Mouse (Mus musculus) liver, embryonic 15.5 days (tissue): Measurements from ENCODE around the gene Pde2a. TPM values are rescaled to one million over a fixed set of nuclear protein-coding genes. Genes with fewer than 3 reads are reported as not detected.

Source experiments
- ATAC-seq: fragments of 200-750 bp; cut with Nextera tagmentation; 2 replicates; pipeline ENCODE4 v1.8.0; 2017; ENCODE audit warnings: moderate number of reproducible peaks, mild to moderate bottlenecking, moderate library complexity; ENCODE audit not compliant: insufficient read depth
- H3K27ac ChIP-seq: fragments of 300-500 bp; sonication (generic); replicated peaks from 2 replicates; pipeline ENCODE4 v1.5.1; 2015; ENCODE audit warnings: mild to moderate bottlenecking, inconsistent platforms
- H3K27me3 ChIP-seq: fragments of 300-500 bp; sonication (generic); 2 replicates; pipeline ENCODE4 v1.6.1; 2015; ENCODE audit warnings: mild to moderate bottlenecking, inconsistent platforms
- H3K36me3 ChIP-seq: fragments of 300-500 bp; sonication (generic); replicated peaks from 2 replicates; pipeline ENCODE4 v1.6.1; 2015; ENCODE audit warnings: moderate library complexity, mild to moderate bottlenecking, inconsistent platforms
- H3K4me1 ChIP-seq: fragments of 300-500 bp; sonication (generic); replicated peaks from 2 replicates; pipeline ENCODE4 v1.6.1; 2015; ENCODE audit warnings: inconsistent platforms
- H3K4me2 ChIP-seq: fragments of 300-500 bp; sonication (generic); 2 replicates; pipeline ENCODE4 v1.6.1; 2015; ENCODE audit warnings: moderate library complexity, mild to moderate bottlenecking, inconsistent platforms
- H3K4me3 ChIP-seq: fragments of 300-500 bp; sonication (generic); replicated peaks from 2 replicates; pipeline ENCODE4 v1.5.1; 2015; ENCODE audit warnings: mild to moderate bottlenecking, inconsistent platforms
- H3K9ac ChIP-seq: fragments of 300-500 bp; sonication (generic); 2 replicates; pipeline ENCODE4 v1.6.1; 2015; ENCODE audit warnings: moderate library complexity, mild to moderate bottlenecking, inconsistent platforms
- H3K9me3 ChIP-seq: fragments of 300-500 bp; sonication (generic); replicated peaks from 2 replicates; pipeline ENCODE4 v1.6.1; 2016; ENCODE audit warnings: inconsistent platforms
- WGBS: fragments of 180-500 bp; shearing (Covaris S2); methylation state at CpG from one replicate; pipeline ENCODE4 v1.1.7; 2015; ENCODE audit warnings: mixed read lengths; ENCODE audit not compliant: insufficient replicate concordance; 5-methylcytosine and 5-hydroxymethylcytosine counted together
- polyA plus RNA-seq: library from polyadenylated mRNA; unstranded; fragments of >200 nt; fragmentation: Nextera tagmentation; extraction: Ambion mirVana; gene quantifications from 2 replicates; pipeline ENCODE4 v1.2.1, GENCODE M21; 2015

The Pde2a gene
- polyA plus RNA-seq, result 12.0 and 13.9 TPM in 2 replicates

DNA sequence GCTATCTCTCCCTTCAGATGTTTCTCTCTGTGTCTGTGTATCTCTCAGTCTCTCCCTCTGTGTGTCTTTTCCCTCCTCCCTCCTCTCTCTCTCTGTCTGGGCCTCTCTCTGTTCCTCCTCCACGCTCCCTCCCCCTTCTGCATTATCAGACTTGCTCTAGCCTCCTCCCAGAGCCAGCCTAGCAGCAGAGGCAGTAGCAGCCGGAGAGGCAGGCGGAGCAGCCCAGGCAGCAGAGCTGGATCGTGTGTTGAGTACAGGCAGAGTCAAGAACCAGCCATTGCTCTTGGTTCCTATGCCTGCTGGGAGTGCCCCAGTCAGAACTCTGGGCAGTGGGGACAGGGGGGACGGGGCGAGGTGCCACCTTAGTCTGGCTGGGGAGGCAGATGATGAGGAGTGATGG is at the start of gene Pde2a:
Gene Pde2a (plus strand): TSS at position 163 of the 400 bp plus-strand sequence.
- H3K4me1 ChIP-seq, result peaks cover 16% of the 10 kb centered on the region
- H3K9ac ChIP-seq, result no peak within 1 kb of the TSS
- no peaks in the 10 kb centered on the region for H3K9me3 ChIP-seq
- H3K27me3 ChIP-seq, result peaks cover 43% of the 10 kb centered on the region
- H3K4me3 ChIP-seq, result no peak within 1 kb of the TSS
- ATAC-seq, result peak; percentile 52; the same call in 1 of the 2 replicates
- WGBS, result 13% methylated on average over 6 of the region's 6 CpGs
- H3K27ac ChIP-seq, result no peak within 1 kb of the TSS
- no peaks in the 10 kb centered on the region for H3K36me3 ChIP-seq
- peak within 1 kb of the TSS; percentile 36 for H3K4me2 ChIP-seq

DNA sequence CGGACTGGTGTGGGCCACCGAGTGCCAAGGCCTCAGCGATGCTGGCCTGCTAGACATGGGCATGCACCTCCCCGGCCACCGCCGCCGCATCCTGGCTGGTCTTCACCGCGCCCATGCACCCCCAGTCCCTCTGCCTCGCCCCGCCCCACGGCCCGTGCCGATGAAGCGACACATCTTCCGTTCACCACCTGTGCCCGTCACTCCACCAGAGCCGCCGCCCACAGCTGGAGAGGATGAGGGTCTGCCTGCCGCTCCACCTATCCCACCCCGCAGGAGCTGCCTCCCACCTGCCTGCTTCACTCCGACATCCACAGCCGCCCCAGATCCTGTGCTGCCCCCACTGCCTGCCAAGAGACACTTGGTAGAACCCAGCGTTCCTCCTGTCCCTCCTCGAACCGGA is 48.4 kb upstream of the Pde2a start:
- H3K4me3 ChIP-seq, result no peak overlapping the region
- H3K27me3 ChIP-seq, result no peaks in the 10 kb centered on the region
- H3K4me2 ChIP-seq, result no peak overlapping the region
- 85% methylated on average over 26 of the region's 26 CpGs for WGBS
- no peak overlapping the region for H3K9ac ChIP-seq
- H3K4me1 ChIP-seq, result peaks cover 23% of the 10 kb centered on the region
- H3K27ac ChIP-seq, result no peak overlapping the region
- H3K9me3 ChIP-seq, result no peaks in the 10 kb centered on the region
- no peak for ATAC-seq
- peaks cover 33% of the 10 kb centered on the region; the same call in 1 of the 2 replicates for H3K36me3 ChIP-seq

DNA sequence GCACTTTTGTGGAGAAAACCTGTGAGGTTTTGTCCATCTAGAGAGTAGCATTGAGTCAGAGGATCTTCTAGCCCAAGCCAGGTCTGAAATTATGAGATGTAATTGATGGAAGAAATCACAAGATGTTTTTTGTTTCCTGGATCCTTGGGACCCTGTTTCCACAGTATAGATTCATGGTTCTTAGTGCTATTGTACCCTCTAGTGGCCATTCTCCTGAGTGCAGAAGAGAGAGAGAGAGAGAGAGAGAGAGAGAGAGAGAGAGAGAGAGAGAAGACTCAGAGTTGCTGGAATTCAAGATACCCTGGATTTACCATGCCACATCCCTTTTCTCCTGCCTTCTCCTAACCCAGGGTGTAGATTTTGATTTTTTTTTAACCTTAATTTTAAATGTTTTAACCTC is 47.3 kb upstream of the Pde2a start:
- Histone ChIP-seq H3K9ac (no peak overlapping the region), H3K4me1 (peaks cover 23% of the 10 kb centered on the region), H3K27me3 (no peaks in the 10 kb centered on the region), H3K27ac (no peak overlapping the region), H3K9me3 (no peaks in the 10 kb centered on the region), H3K36me3 (peaks cover 33% of the 10 kb centered on the region; the same call in 1 of the 2 replicates), H3K4me3 (no peak overlapping the region), H3K4me2 (no peak overlapping the region)
- ATAC-seq, result no peak

DNA sequence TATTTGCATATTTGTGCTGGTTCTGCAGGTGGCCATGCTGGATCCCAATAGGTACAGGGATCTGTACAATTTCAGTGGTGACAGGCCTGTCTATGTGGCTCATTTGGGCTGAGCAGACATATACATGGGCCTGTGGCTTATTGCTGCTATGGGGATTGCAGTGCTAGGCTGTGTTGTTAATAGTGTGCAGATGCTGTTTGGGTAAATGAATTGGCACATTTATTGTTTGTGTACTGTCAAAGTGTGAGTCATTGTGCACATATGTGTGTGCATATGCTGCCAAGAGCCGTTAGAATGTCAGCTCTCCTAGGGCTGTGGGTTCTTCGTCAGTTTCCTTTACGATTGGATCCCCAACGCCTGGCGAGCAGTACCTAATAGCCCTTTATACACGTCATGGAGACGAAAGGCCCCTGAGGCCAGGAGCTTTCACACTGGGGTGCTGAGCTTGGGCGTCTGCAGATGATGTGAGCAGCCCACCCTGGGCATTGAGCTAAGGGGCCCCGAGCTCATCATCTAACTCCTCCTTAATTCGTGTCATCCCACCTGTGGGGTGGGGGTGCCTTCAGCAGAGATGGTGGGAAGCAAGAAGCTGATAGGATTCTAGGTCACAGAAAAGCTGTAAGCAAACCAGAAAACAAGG is 44.7 kb upstream of the Pde2a start:
- H3K27me3 ChIP-seq, result no peaks in the 10 kb centered on the region
- no peak overlapping the region for H3K4me2 ChIP-seq
- peaks cover 21% of the 10 kb centered on the region; the same call in 1 of the 2 replicates for H3K36me3 ChIP-seq
- H3K4me1 ChIP-seq, result peaks cover 33% of the 10 kb centered on the region
- no peak overlapping the region for H3K4me3 ChIP-seq
- no peak for ATAC-seq
- H3K9ac ChIP-seq, result no peak overlapping the region
- H3K27ac ChIP-seq, result no peak overlapping the region
- no peaks in the 10 kb centered on the region for H3K9me3 ChIP-seq
- WGBS, result 75% methylated on average over 10 of the region's 10 CpGs

DNA sequence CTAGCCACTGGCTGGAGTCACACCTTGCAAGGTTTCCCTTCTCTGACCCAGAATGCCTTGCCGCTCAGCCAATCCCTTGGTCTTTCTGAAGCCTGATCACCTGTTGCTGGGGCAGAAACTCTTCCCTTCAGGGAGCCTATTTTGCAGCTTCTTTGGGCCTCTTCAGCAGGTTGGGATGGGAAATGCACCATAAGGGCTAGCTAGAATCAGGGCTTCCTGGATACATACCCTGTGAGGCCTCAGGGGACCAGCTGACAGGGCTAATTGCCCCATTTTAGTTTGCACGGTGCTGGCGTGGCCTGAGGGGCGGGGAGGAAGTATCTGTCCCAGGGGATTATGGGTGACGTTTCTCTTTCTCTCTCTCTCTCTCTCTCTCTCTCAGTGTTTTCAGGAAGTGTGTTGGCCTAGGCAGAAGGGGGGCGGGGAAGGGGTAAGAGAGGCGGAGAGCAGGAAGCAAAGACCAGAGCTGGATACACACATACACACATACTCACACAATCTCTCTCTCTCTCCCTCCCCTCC is 43.7 kb upstream of the Pde2a start:
- Histone ChIP-seq H3K9ac (no peak overlapping the region), H3K27ac (peak overlapping the region; percentile 61), H3K27me3 (no peaks in the 10 kb centered on the region), H3K36me3 (peaks cover 21% of the 10 kb centered on the region; the same call in 1 of the 2 replicates), H3K9me3 (no peaks in the 10 kb centered on the region), H3K4me3 (peak overlapping the region; percentile 29), H3K4me1 (peaks cover 42% of the 10 kb centered on the region), H3K4me2 (peak overlapping the region; percentile 56)
- ATAC-seq, result peak; percentile 62
- WGBS, result 15% methylated on average over 7 of the region's 7 CpGs

DNA sequence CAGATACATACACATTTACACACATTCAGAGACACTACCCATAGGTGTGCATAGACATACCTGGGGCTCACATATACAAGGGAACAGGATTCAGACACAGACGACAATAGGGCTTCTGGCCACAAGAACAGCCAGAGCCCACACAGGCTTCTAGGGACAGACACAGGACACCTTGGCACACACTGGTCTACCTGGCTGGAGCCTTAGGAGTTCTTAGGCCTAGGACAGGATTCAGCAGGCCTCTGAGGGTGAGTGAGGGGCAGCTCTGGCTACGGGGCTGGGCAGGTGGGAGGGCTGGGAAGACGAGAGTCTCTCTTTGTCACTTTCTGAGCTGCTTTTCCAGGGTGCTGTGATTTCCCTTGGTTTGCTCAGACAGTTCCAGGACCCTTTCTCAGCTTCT is 43.2 kb upstream of the Pde2a start:
- Histone ChIP-seq H3K27ac (peak overlapping the region; percentile 61), H3K9me3 (no peaks in the 10 kb centered on the region), H3K4me3 (peak overlapping the region; percentile 24), H3K4me2 (peak overlapping the region; percentile 56), H3K36me3 (peaks cover 18% of the 10 kb centered on the region; the same call in 1 of the 2 replicates), H3K9ac (no peak overlapping the region), H3K27me3 (no peaks in the 10 kb centered on the region), H3K4me1 (peaks cover 43% of the 10 kb centered on the region)
- WGBS, result 53% methylated on average over 3 of the region's 3 CpGs
- ATAC-seq, result no peak

DNA sequence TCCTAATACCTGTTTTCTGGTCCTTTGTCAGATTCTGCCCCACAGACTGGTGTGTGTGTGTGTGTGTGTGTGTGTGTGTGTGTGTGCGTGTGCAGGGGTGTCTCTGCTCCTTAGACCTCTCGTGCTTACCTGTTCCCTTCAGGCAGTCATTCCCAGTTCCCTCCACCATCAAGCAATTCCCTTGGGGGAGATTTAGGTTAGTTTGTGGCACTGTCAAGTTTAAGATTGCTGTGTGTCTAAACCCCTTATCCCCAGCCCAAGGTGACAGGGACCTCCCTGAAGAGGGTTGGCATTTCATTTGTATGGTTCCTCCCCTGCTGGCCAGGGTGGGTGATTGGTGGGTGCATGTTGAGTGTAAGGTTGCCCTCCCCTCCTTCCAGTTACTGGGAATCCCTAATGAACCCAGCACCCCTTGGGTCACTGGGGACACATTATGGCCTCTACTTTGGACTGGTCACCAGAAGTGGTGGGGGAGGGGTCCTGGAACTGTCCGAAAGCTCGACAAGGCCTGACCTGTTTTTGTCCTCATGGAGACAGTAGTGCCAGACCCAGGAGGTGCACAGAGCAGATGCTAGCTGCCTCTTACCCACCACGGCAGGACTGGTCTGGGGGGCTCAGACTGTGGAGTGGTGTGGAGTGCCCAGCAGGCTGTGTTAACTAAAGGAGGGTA is 42.6 kb upstream of the Pde2a start:
- Histone ChIP-seq H3K4me2 (peak overlapping the region; percentile 56), H3K9ac (no peak overlapping the region), H3K27ac (peak overlapping the region; percentile 14; the same call in 1 of the 2 replicates), H3K27me3 (no peaks in the 10 kb centered on the region), H3K4me1 (peaks cover 48% of the 10 kb centered on the region), H3K4me3 (peak overlapping the region; percentile 24; the same call in 1 of the 2 replicates), H3K9me3 (no peaks in the 10 kb centered on the region), H3K36me3 (peaks cover 12% of the 10 kb centered on the region; the same call in 1 of the 2 replicates)
- no peak for ATAC-seq
- WGBS, result 56% methylated on average over 5 of the region's 5 CpGs

DNA sequence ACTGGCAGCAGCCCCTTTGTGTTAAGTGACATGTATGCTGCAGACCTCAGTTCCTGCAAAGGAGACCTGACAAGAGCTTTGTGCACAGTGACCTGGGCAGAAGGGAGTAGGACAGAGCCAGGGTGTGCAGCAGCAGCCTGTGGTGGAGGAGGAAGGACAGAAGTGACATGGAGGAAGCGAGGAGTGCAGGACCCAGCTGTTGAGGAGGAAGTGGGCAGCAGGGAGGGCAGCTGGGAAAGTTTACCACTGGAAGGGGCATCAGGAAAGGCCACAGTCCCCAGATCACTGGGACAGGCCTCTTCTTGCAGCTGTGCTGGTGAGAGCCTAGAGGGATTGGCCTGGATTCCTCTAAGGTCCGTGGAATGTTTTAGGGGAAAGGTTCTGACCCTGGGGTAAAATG is 41.8 kb upstream of the Pde2a start:
- no peaks in the 10 kb centered on the region for H3K27me3 ChIP-seq
- H3K36me3 ChIP-seq, result peaks cover 12% of the 10 kb centered on the region; the same call in 1 of the 2 replicates
- 45% methylated on average over 2 of the region's 2 CpGs for WGBS
- peak overlapping the region; percentile 56; the same call in 1 of the 2 replicates for H3K4me2 ChIP-seq
- H3K9ac ChIP-seq, result no peak overlapping the region
- peaks cover 54% of the 10 kb centered on the region for H3K4me1 ChIP-seq
- H3K4me3 ChIP-seq, result no peak overlapping the region
- peak overlapping the region; percentile 63 for H3K27ac ChIP-seq
- ATAC-seq, result no peak
- H3K9me3 ChIP-seq, result no peaks in the 10 kb centered on the region

DNA sequence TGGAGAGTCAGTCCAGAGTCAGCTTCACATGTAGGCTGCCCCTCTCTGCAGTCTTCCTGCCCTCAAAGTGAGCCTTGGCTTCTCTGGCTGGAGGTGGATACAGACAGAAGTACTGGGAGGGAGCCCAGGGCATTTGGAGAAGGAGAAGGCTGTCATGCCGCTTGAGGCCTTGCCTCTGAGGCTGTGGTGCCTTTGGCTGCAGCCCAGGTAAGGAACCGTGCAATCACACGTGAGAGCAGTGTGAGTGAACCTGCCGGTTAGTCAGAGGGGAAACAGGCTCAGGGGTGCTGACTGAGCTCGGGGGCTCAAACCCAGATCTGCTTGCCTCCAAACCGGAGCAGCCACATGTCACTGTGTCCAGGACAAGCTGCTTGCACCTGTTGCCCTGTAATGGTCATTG is 40.0 kb upstream of the Pde2a start:
- H3K27me3 ChIP-seq, result no peaks in the 10 kb centered on the region
- no peak overlapping the region for H3K27ac ChIP-seq
- no peak overlapping the region for H3K4me2 ChIP-seq
- ATAC-seq, result no peak
- peaks cover 70% of the 10 kb centered on the region for H3K4me1 ChIP-seq
- H3K9ac ChIP-seq, result no peak overlapping the region
- peaks cover under 1% of the 10 kb centered on the region; the same call in 1 of the 2 replicates for H3K36me3 ChIP-seq
- no peaks in the 10 kb centered on the region for H3K9me3 ChIP-seq
- H3K4me3 ChIP-seq, result no peak overlapping the region
- WGBS, result 70% methylated on average over 6 of the region's 6 CpGs

DNA sequence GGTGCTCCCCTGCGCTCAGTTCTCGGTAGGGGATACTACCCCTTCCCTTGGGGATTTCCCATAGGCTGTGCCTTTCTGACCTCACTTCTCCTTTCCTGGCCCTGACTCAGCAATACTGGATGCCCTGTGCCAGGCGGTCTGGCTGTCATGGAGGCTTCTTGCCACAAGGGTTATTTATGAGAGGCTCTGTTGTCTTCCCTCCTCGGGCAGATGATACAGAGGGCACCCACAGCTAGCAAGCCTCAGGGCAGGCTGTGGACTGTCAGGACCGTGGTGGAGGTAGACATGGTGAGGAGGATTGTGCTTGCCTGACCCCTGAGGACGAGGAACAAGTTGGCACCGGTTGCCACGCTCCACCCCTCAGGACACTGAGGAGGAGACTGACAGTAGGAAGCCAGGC is 39.1 kb upstream of the Pde2a start:
- 37% methylated on average over 8 of the region's 8 CpGs for WGBS
- Histone ChIP-seq H3K4me3 (no peak overlapping the region), H3K4me2 (no peak overlapping the region), H3K9ac (no peak overlapping the region), H3K27me3 (no peaks in the 10 kb centered on the region), H3K4me1 (peaks cover 65% of the 10 kb centered on the region), H3K9me3 (no peaks in the 10 kb centered on the region), H3K27ac (no peak overlapping the region), H3K36me3 (peaks cover 7% of the 10 kb centered on the region; the same call in 1 of the 2 replicates)
- ATAC-seq, result no peak

DNA sequence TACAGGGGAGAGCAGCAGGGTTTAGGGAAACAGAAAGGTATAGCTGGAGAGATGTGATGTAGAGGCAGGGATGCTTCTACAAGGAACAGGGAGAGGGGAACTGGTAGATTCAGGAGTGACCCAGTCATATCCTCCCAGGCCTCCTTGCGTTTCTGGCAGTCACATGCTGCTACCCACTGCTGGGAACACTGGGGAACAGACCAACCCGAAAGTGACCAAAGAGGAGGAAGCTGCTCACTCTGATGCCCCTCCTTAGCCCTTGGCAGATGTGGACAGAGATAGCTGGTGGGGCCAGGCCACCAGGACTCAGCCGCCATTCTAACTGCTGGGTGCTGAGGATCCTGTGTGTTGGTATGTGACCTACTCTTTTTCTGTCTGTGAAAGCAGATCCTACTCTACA is 37.7 kb upstream of the Pde2a start:
- no peak overlapping the region for H3K9ac ChIP-seq
- no peak overlapping the region for H3K4me2 ChIP-seq
- H3K27me3 ChIP-seq, result no peaks in the 10 kb centered on the region
- ATAC-seq, result no peak
- H3K27ac ChIP-seq, result no peak overlapping the region
- peaks cover 21% of the 10 kb centered on the region; the same call in 1 of the 2 replicates for H3K36me3 ChIP-seq
- H3K9me3 ChIP-seq, result no peaks in the 10 kb centered on the region
- no peak overlapping the region for H3K4me3 ChIP-seq
- 13% methylated on average over 3 of the region's 3 CpGs for WGBS
- peaks cover 51% of the 10 kb centered on the region for H3K4me1 ChIP-seq
